Mouse (Mus musculus) layer of hippocampus, postnatal 36 days (tissue): ENCODE results near the gene Gfra1. TPM values are rescaled to one million over a fixed set of nuclear protein-coding genes. Genes with fewer than 3 reads are reported as not detected.
A peak's percentile ranks its signal among the peaks of the same experiment; 100 is the strongest.

Experiments used
- DNase-seq, 2 experiments: peaks; one replicate each; pipeline ENCODE4 v3.0.0; 2022
- total RNA-seq, 2 experiments: library from RNA; stranded (reverse); gene quantifications; 2 replicates each; pipeline ENCODE4 v1.2.3; 2021

Gene Gfra1
- total RNA-seq, 2 experiments from 2014 or later: 62.0 to 64.5 TPM

DNA sequence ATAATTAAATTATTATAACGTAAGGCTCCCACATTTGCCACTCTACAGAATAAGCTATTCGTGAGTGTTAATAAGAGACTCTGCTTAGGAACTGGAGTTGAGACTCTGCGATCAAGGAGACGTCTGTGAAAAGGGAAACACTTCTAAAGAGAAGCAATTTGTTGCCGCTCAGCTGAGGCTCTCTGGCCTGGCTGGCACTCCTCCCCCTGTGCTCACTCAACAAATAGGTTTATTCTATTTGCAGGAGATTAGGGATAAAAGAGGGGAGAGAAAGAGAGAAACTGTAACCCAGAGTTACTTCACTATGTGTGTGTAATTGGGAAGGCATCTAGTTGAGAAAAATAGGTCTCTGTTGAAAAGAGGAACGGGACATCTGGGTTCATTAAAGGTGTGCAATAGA lies 204.6 kb downstream of the Gfra1 start:
- DNase-seq: no peak

DNA sequence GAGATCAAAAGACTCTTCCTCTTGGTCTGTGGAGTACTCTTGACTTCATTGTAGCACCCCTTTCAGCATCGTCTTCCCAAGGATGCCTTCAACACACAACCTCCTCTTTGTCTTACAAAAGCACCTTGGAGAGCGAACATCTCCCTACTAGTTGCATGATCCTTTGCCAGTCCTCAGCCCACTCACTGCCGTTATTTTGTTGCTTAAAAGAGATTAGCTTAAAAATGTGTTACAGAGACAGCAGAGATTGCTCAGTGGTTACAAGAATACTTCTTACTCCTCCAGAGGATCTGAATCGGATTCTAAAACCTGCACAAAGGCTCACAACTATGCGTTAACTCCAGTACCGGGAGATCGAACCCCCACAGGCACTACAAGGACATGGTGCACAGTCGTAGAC lies 205.5 kb downstream of the Gfra1 start:
- DNase-seq: no peak

DNA sequence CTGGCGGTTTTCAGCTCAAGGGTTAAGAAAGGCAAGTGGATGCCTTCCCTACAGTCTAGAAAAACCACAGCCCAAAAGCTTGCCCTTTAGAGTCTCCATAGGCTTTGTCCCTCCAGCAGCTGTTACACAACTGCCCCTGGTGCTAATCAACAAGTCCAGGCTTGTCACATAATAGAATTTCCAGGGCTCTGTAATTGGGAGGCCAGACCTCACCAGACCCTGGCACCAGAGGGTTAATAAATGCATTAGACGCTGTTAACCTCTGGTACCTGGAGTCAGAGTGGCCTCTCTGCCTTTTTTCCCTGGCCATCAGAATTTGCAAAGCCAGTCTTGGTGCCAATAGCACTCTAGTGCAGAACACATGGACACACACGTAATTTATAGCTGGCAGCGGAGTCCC lies 211.6 kb downstream of the Gfra1 start:
- DNase-seq: no peak

DNA sequence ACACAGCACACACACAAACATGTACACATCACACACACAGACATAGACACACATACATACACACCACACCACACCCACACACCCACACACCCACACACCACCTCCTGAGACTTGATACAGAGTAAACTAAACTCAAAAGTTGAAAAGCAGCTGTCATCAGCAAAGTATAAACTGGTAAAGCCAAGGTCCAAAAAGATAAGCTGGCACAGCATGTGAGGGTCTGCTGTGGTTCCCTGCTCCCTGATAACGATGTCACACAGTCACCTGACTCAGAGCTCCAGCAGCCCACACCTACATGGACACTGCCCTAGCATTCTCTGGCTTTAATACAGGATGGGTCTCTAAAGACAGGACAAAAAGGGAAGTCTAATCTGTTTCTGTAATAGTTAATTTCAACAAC lies 212.1 kb downstream of the Gfra1 start:
- DNase-seq: no peak

DNA sequence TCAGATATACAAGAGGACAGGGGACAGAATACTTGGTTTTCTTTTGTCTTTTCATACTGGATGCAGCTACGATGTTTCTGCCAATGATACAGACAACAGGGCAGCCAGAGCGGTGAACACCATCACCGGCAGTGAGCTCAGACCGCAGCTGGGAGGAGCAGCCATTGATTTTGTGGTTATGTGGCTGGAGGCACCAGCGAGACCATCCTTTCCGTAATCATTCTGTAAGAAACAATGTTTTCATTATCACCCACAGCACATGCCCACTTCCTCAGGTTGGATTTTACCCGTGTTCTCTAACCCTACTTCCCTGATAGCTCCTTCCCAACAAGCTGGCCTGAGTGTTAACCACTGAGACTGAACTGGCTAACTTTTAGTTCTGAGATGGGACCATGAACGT lies 217.4 kb downstream of the Gfra1 start:
- DNase-seq: no peak

DNA sequence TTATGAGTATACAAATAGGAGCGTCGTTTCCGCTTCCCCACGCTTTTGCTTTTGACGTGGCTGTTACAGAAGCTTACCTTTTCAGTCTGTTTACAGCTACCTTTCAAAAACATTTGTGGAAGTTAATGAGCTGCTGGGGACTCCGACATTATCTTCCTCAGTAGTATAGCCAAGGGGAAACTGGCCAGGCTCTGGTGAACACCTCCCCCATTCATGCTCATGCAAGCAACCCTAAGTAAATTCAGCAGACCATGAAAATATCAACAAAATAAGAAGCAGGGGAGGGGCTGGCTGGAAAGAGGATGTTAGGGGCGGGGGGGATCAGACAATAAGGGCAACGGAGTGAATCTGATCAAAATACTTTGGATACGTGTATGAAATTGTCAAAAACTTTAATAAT lies 228.0 kb downstream of the Gfra1 start:
- no peak for DNase-seq

DNA sequence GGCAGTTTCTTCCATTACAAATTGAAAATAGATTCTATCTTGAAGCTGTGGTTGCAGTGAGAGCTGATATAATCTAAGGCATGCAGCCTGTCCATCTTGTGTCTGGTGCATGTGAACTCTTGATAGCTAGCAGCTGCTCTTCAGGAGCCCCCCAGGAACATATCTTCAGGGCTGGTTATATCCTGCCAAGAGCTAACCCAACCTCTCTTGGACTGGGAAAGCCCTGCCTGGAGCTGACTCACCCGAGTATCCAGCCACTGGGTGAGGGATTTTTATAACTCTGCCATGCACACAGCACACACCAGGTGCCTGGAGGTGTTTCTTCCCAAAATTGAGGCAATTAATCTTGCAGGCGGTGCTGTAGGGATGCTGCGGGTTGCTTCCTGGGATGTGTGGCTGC lies 228.8 kb downstream of the Gfra1 start:
- DNase-seq: no peak

DNA sequence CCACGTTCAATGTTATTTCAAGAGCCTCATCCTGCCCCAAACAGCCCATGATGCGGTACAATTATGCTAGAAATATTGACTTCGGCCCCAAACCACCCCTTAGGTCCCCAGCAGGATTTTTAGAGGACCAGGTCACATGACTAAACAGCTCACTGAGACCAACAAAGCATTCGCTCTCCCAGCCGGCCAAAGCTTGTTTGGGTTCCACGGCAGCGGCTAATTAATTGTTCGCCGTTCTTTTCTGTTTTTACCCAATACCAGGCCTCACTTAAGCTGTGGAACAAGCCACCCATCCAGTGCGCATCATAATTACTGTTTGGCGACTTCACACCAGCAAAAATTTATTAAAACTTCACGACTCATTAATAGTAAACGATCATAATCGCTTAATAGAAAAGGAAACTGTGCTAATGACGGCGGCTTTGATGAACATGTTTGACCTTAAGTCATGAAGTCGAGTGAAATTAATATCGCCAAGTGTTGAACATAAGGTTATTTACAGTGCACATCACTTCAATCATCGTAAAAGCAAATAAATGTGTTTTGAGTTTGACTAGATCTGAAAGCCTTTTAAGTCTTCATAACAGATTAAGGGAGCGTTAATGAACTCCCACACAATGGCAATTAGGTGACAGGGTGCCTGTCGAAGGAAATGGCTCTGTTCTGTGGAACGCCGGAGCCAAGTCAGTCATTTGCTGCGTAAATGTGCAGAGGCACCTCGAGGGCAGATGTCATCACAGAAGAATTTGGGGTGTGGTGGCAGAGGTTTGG lies 235.5 kb downstream of the Gfra1 start:
- no peak for DNase-seq

DNA sequence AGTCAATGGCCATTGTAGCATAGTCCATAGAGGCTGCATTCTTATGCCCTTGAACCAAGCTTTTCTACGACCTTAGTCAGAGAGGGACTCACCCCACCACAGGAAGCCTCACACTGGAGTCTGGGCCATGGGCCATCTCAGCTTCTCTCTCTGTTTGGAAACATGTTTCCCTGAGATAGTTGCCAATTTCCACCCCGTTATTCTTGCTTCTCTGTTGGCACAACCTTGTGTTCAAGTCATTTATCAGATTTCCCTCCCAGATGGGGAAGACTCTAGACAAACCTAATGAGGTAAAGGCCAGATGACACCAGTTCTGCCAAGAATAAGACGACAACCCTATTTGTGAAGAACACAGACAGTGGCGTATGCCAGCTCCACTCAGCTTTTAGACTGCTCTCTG lies 238.1 kb downstream of the Gfra1 start:
- peak in 1 of 2 experiments; percentile 21 for DNase-seq

DNA sequence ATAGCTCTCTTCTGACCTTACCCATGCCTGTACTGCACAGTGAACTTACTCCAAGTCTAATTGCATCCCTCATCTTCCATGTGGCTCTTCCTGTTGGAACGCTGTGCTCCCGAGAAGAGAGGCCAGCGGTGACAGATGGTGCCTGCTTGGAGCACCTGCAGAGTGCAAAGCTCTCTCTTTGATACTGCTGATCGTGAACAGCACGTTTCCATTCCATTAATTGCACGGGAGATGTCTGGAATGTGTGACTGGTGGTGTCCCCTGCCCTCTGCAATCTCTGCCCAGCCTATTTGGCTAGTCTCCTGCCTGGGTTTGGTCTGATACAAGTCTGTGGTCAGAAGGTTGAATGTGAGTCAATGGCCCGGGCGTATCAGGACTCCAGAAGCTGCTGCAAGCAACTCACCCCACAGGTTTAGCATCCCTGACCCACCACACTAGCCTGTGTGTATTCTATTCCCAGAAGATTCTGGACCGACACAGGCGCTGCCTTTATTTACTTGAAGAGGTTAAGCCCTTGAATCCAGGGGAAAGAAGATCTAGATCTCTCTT lies 249.1 kb downstream of the Gfra1 start:
- DNase-seq: no peak

DNA sequence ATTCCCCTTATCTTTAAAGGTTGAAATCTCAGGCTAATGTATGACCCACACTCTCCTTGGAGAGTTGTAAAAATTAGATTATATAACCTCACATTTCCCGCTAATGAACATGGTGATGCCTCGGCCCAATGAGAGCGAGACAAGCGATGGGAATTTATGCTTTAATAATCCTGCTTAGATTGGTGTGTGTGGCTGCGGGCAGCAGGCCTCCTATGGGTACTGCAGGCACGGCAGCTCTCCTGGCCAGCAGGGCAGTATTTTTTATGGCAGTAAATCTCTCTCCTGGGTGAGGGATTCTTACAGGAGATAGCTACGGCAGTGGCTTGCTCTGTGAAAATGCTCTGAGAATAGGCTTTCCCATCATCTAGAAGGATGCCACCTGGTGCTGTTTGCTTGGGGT lies 250.2 kb downstream of the Gfra1 start:
- no peak for DNase-seq

DNA sequence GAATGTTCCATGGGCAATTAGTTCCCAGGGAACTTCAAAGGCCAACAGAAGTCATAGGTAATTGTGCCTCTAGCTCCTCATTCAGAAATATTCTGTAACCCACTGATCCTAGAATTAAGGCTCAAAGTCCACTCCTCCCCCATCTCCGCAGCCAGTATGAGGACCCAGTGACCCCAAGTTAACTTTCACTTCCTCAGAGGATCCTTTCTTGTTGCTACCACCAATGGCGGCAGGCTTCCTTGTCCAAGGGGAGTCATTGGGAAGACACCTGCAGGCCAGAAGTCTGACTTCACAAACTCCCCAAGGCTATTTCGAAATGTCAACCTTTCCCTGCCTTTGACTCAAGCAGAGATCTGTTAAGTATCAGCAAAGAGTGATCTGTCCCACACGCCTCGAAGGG lies 253.1 kb downstream of the Gfra1 start:
- DNase-seq: no peak

DNA sequence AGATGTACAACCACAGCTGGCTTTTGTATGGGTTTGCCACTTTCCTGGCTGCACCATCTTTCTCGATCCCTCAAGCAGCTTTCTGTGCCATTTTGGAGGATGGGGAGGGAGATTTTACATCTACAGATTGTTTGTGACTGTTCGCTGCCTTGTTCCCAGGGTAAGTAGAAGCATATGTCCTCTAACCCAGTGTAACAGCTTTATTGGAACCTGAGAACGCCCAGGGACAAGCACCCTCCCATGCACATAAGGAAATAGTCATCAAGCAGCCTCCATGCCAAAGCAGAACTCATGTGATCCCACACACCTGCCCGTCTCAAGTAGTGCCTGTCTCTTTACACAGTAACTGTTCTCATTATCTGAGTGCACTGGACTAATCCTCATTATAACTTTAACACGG lies 256.0 kb downstream of the Gfra1 start:
- no peak for DNase-seq

DNA sequence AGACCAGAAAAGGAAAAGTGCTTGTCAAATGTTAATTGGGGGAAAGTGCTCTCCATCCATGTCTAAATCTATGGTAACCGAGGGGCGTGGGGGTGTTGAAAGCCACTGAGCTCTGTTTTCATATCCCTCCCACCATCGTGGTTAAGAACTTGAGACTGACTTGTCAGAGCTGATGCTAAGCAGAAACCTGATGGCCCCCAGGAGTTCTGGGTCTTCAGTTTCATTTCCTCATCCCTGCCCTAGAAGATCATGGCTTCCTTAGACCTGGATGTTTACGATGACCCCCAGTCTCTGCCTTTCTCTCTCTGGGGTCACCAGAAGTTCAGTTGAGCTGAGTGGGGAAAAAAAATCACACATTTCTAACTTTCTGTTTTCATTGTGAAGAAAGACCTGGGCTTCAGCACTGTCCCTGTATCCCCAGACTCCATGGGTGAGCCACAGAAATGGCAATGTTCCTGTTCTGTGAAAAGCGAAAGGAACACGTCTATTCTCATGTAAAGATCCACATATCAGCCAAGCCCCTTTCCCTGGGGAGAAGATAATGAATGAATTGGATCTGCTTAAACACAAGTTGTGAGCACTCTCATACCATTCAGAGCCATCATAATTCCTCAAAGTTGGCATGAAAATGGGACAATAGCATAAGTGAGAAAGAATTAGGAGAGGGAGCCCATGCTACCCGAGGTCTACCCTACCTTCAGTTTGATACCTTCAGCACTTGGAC lies 261.8 kb downstream of the Gfra1 start:
- no peak for DNase-seq

DNA sequence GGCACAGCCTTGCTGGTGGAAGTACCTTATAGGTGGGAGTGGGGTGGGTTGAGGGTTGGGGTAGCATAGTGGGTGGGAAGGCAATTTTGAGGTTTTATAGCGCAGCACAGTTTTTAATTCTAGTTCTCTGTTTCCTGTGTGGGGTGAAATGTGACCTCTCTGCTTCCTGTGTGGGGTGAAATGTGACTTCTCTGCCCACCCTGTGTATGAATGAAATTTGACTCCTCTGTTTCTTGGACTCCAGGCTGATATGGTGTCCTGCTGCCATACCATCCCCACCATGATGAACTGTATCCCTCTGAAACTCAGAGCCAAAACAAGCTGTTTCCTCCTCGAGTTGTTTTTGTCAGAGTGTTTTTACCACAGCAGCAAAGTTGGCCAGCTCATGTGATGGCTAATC lies 264.8 kb downstream of the Gfra1 start:
- DNase-seq: no peak

DNA sequence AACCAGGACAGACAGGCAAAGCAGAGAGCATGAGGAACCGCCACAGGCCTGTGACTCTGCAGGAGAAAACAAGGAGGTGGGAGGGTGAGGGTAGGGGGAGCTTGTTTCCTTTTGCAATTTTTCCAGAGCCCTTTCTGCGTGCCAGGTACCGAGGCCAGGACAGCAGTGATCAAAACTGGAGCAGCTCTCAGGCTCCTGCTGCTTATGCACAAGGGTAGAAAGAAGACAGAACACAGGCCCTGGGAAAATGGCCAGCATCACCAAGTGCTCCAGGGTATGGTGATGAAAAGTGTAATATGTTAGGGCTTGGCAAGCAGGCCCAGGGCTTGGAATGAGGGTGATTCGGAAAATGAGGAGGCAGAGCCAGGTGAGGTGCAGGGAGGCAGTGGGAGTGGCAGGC lies 269.2 kb downstream of the Gfra1 start:
- DNase-seq: no peak

Other genes starting within 250 kb of the Gfra1 start
- not detected for gene Ccdc172, start 56.1 kb upstream of the Gfra1 start, total RNA-seq
- gene Pnlip, start 196.6 kb upstream of the Gfra1 start, total RNA-seq: under 1 TPM; 0.37 to 0.43 TPM